Mouse (Mus musculus): ENCODE results near the gene Adam6a.
"Not testable (repeated sequence)": the region's sequence is repeated elsewhere in the genome, so short reads cannot be mapped to it uniquely, and the experiment has no call there.

Adam6a gene

GRCm38 (mm10) chr12:113543608-113544007, at the start of gene Adam6a:
Adam6a (plus strand) TSS chr12:113543908.
- not testable (repeated sequence) for DNase-seq (ENCODE audit: low spot score in 2 of 2)

GRCm38 (mm10) chr12:113525901-113526300, 17.8 kb upstream of the Adam6a start:
- no peak for DNase-seq (ENCODE audit: low spot score in 2 of 2)

GRCm38 (mm10) chr12:113578241-113578640, 34.5 kb downstream of the Adam6a start:
- DNase-seq (ENCODE audit: low spot score in 2 of 2), result peak in 1 of 2 experiments; percentile 0

- no peak for DNase-seq (ENCODE audit: low spot score in 2 of 2)
These were observed 44.3 kb downstream of the Adam6a start for GRCm38 (mm10) chr12:113588001-113588400.

All from frontal cortex, postnatal 36 days (tissue).